Mouse (Mus musculus) spleen, adult 2 months (tissue): ENCODE results near the gene Tmed3. TPM values are rescaled to one million over a fixed set of nuclear protein-coding genes. Genes with fewer than 3 reads are reported as not detected.

Experiments
- DNase-seq, 2 experiments: peaks; one replicate each; pipeline versions ENCODE4 v3.0.0 to v3.0.0-alpha.2; 2012 to 2021; ENCODE audit warnings: low spot score in 2 of 2, low read depth in 1 of 2
- H3K27ac ChIP-seq: fragments of 200-500 bp; 2 replicates; pipeline ENCODE4 v1.5.1; 2012; ENCODE audit warnings: low read length, inconsistent platforms; ENCODE audit not compliant: insufficient read depth
- H3K27me3 ChIP-seq: fragments of 200-500 bp; 2 replicates; pipeline ENCODE4 v1.6.1; 2012; ENCODE audit warnings: mild to moderate bottlenecking, moderate library complexity, low read length, inconsistent platforms; ENCODE audit not compliant: control insufficient read depth, insufficient read depth
- H3K36me3 ChIP-seq: fragments of 200-500 bp; 2 replicates; pipeline ENCODE4 v1.6.1; 2012; ENCODE audit warnings: mild to moderate bottlenecking, low read length, inconsistent platforms; ENCODE audit not compliant: control insufficient read depth, insufficient read depth
- H3K4me1 ChIP-seq: fragments of 200-500 bp; 2 replicates; pipeline ENCODE4 v1.6.1; 2011; ENCODE audit warnings: inconsistent platforms; ENCODE audit not compliant: control insufficient read depth, insufficient read depth, insufficient read length
- H3K4me3 ChIP-seq: fragments of 200-500 bp; 2 replicates; pipeline ENCODE4 v1.5.1; 2011; ENCODE audit warnings: mild to moderate bottlenecking, inconsistent platforms; ENCODE audit not compliant: insufficient read depth, insufficient read length; ENCODE audit errors: extremely low read depth
- CTCF ChIP-seq: fragments of 200-500 bp; IDR thresholded peaks from 2 replicates; pipeline ENCODE4 v1.5.1; 2011; ENCODE audit warnings: mild to moderate bottlenecking, inconsistent platforms; ENCODE audit not compliant: insufficient read depth, insufficient read length, insufficient replicate concordance; ENCODE audit errors: extremely low read depth
- POLR2A ChIP-seq: fragments of 200-500 bp; IDR thresholded peaks from 2 replicates; pipeline ENCODE4 v1.6.1; 2011; ENCODE audit warnings: low read depth, low read length, inconsistent platforms
- WGBS: fragments of 180-500 bp; shearing (Covaris S2); methylation state at CpG from one replicate; pipeline ENCODE4 v1.1.7; 2018; 5-methylcytosine and 5-hydroxymethylcytosine counted together
- polyA plus RNA-seq: library from polyadenylated mRNA; depleted of rRNA; stranded (reverse); fragments of >200 nt; gene quantifications from 2 replicates; pipeline ENCODE4 v1.2.3, GENCODE M21; 2012; rRNA removed

Tmed3 gene
- 38.5 and 43.9 TPM in 2 replicates for polyA plus RNA-seq

GRCm38 (mm10) chr9:89704265-89705196, at the start of gene Tmed3:
Tmed3 (minus strand) TSS chr9:89705068.
- DNase-seq = peak; percentile 72 to 90

GRCm38 (mm10) chr9:89740041-89740440, 35.2 kb upstream of the Tmed3 start:
- H3K27ac ChIP-seq = no peak overlapping the region
- no peaks in the 10 kb centered on the region for H3K4me1 ChIP-seq
- DNase-seq = no peak
- H3K27me3 ChIP-seq = no peaks in the 10 kb centered on the region
- H3K4me3 ChIP-seq = no peak overlapping the region
- no peak for TF ChIP-seq CTCF
- TF ChIP-seq POLR2A = no peak
- H3K36me3 ChIP-seq = no peaks in the 10 kb centered on the region

More at GRCm38 (mm10) chr9:89704265-89705196, at the start of gene Tmed3:
- WGBS = 2% methylated on average over 52 of the region's 52 CpGs
- H3K4me3 ChIP-seq = peak within 1 kb of the TSS; percentile 69
- H3K36me3 ChIP-seq = peaks cover 3% of the 10 kb centered on the region
- peak; percentile 24; the same call in 1 of the 2 replicates for TF ChIP-seq CTCF
- peak; percentile 52 for TF ChIP-seq POLR2A
- peak within 1 kb of the TSS; percentile 54 for H3K27ac ChIP-seq
- H3K27me3 ChIP-seq = no peaks in the 10 kb centered on the region
- H3K4me1 ChIP-seq = peaks cover 6% of the 10 kb centered on the region; the same call in 1 of the 2 replicates

- no peak for DNase-seq
- WGBS = 6% methylated on average over 8 of the region's 8 CpGs
- TF ChIP-seq POLR2A (no peak), CTCF (no peak)
- H3K4me1 ChIP-seq = no peaks in the 10 kb centered on the region
- H3K4me3 ChIP-seq = no peak within 1 kb of the TSS
- no peaks in the 10 kb centered on the region for H3K36me3 ChIP-seq
- H3K27me3 ChIP-seq = no peaks in the 10 kb centered on the region
- H3K27ac ChIP-seq = no peak within 1 kb of the TSS
These were observed 33.4 kb upstream of the Tmed3 start, which contains the start of gene Ankrd34c for GRCm38 (mm10) chr9:89738295-89738694. Ankrd34c (minus strand) TSS chr9:89738475.

DNA sequence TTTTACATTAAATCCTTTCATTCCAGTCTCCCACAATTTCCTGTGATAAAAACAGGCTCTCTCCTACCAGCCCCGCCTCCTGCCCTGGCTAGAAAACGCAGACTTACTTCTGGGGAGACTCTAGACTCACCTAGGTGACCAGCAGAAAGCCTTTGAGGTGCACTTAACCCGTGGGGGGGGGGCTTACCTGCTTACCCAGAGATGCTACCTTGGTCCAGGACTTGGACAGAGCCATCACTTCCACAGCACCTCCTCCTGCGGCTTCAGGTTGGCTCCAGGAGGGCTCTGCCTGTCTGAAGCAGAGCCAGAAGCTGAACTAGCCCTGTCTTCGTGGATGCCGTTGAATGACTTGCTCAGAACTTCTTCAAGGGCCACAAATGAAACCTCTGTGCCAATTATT, 33.0 kb upstream of the Tmed3 start:
- 9% methylated on average over 6 of the region's 6 CpGs for WGBS
- no peaks in the 10 kb centered on the region for H3K36me3 ChIP-seq
- H3K27me3 ChIP-seq = no peaks in the 10 kb centered on the region
- no peak overlapping the region for H3K4me3 ChIP-seq
- H3K4me1 ChIP-seq = no peaks in the 10 kb centered on the region
- H3K27ac ChIP-seq = no peak overlapping the region
- DNase-seq = no peak
- TF ChIP-seq CTCF (no peak), POLR2A (no peak)

DNA sequence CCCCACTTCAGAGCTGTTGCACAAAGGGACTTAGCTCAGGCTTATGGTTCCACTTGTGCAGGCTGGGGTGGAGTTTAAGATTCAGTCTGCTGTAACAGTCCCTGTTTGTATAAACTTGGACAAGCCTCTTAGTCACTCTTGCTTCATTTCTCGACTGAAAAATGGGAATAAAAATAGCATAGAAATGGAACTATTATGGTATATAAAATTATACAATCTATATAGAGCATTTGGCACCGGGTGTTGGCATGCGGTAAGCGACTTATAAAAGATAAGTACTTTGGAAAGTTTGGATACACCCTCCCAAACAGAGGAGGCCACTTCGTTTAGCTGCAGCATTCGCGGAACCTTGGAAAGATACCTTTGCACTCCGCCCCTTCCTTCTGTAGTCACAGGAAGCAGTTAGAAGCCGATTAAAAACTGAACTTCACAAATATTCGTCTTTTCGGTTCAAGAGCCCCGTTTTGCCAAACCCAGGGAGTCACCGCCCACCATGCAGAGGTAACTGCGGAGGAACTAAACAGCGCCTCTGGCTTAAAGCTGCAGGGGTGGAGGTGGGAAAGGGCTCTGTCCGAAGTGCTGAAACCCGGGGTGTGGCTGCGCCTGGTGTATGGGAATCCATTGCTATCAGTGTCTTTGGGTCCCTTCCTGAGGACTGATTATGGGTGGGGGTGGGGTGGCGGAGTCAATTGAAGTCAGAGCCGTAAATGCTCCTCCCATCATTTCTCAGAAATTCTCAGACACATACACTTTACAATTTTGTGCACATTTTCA, 32.3 kb upstream of the Tmed3 start:
- H3K4me1 ChIP-seq = no peaks in the 10 kb centered on the region

GRCm38 (mm10) chr9:89706906-89707305, 2.0 kb upstream of the Tmed3 start:
- peak in 1 of 2 experiments; percentile 17 for DNase-seq
- Histone ChIP-seq H3K4me3 (no peak overlapping the region), H3K36me3 (no peaks in the 10 kb centered on the region), H3K27ac (no peak overlapping the region), H3K27me3 (no peaks in the 10 kb centered on the region), H3K4me1 (peaks cover 6% of the 10 kb centered on the region; the same call in 1 of the 2 replicates)
- TF ChIP-seq POLR2A (no peak), CTCF (peak; percentile 45; the same call in 1 of the 2 replicates)
- WGBS = 25% methylated on average over 4 of the region's 4 CpGs

More for the DNA sequence above, 32.3 kb upstream of the Tmed3 start:
- no peak for TF ChIP-seq POLR2A
- no peak for TF ChIP-seq CTCF
- Histone ChIP-seq H3K27me3 (no peaks in the 10 kb centered on the region), H3K36me3 (no peaks in the 10 kb centered on the region), H3K27ac (no peak overlapping the region), H3K4me3 (no peak overlapping the region)
- WGBS = 12% methylated on average over 20 of the region's 20 CpGs
- no peak for DNase-seq
